Mouse (Mus musculus) thymus, postnatal 0 days (tissue): ENCODE results near the gene Wdr37. TPM values are rescaled to one million over a fixed set of nuclear protein-coding genes. Genes with fewer than 3 reads are reported as not detected.
"Not testable (repeated sequence)": the region's sequence is repeated elsewhere in the genome, so short reads cannot be mapped to it uniquely, and the experiment has no call there.

Experiments used
- DNase-seq: peaks from one replicate; pipeline ENCODE4 v3.0.0-alpha.2; 2015; ENCODE audit warnings: low spot score
- polyA plus RNA-seq: library from polyadenylated mRNA; unstranded; fragments of >200 nt; fragmentation: Nextera tagmentation; extraction: Ambion mirVana; gene quantifications from 2 replicates; pipeline ENCODE4 v1.2.1, GENCODE M21; 2015

The Wdr37 gene
- 26.4 and 28.3 TPM in 2 replicates for polyA plus RNA-seq

DNA sequence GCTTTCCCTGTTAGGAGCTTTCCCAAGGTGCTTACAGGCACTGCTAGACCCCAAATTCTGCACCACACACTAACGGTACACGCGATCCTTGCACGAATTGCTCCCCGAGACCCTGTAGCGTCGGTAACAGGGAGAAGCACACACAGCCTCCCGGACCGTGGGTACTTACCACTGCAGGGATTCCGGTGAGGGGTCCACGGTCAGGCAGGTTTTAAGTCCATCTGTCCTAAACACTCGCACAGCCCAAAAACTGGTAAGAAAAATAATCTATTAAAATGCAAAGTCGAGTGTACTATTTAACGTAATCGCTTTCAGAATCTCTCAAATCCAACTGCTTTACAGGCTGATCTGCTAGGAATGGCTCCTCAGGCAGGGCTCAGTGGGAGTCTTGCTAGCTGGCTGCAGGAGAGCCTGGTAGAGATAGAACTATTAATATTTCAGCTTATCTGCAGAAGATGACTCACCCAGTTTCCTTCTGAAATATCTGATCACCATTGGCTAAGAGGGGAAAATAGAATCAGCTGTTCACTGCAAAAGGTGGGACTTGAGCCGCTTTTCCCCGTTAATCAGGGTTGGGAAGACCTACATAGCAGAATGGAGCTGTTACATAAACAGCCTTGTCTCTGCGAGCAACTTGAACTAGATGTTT is at the start of gene Wdr37:
Gene Wdr37 (minus strand): TSS at position 596 of the 649 bp plus-strand sequence.
- DNase-seq = peak; percentile 11

DNA sequence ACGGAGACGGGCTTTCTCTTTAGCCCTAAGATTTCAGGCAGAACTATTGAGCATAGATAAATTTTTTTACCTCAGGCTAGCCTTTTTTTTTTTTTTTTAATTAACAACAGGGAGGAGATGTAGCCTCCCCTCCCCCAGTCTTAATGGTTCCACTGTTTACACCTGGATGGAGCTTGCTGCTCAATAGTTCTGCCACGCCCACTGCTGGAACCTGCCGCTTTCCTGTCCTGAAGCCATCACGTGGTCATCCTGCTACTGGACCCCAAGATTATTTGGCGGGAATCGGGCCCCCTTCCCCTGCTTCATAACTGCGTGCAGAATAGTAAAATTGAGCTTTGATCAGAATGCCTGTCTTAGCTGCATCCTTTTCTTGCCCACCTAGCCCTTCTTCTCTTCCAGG is 42.2 kb upstream of the Wdr37 start:
- not testable (repeated sequence) for DNase-seq

DNA sequence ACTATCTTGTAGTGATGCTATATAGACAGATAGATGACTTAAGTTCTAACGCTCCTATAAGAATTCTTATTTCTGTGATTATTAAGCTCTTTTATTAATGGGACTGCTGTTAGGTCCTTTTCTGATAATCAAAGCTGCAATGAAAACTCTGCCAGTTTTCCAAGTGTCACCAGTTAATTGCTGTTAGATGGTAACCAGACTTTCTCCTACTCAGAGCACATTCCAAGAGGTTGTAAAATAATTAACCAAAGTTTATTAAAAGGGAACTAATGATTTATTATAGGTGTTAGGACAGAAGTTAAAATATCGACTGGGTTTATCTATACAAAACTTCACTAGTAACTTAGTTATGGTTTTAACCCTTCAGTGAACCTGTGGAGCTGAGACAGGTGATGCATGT is 34.3 kb upstream of the Wdr37 start:
- DNase-seq = not testable (repeated sequence)

DNA sequence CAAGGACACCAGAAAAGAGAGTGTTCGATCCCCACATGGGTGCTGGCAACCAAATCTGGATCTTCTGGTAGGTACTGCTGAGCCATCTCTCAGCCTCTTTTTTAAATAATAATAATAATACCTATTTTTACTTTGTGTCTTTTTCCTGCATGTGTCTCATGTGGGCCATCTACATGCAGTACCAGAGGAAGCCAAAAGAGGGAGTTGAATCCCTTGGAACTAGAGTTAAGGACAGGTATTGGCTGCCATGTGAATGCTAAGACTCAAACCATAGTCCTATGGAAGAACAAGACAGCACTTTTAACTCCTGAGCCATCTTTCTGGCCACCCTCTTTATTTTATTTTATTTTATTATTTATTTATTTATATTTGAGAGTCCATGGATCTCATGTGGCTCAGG is 16.9 kb upstream of the Wdr37 start:
- peak; percentile 56 for DNase-seq

DNA sequence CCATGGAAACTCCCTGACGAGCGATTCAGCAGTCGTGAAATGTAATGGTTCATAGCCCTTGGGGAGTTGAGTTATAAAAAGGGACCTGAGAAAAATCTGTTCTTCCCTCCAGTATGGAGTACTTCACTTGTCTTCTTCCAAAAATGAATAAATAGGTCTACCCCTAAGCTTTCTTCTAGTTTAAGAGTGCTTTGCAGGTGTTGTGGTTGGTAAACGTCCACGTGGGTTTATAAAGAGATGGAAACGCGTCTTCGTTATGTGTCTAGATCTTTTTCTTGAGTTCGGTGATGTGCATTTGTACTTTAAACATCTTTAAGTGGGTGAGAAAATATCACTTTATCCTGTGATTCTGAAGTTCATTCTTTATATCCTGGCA is 14.5 kb upstream of the Wdr37 start:
- no peak for DNase-seq

DNA sequence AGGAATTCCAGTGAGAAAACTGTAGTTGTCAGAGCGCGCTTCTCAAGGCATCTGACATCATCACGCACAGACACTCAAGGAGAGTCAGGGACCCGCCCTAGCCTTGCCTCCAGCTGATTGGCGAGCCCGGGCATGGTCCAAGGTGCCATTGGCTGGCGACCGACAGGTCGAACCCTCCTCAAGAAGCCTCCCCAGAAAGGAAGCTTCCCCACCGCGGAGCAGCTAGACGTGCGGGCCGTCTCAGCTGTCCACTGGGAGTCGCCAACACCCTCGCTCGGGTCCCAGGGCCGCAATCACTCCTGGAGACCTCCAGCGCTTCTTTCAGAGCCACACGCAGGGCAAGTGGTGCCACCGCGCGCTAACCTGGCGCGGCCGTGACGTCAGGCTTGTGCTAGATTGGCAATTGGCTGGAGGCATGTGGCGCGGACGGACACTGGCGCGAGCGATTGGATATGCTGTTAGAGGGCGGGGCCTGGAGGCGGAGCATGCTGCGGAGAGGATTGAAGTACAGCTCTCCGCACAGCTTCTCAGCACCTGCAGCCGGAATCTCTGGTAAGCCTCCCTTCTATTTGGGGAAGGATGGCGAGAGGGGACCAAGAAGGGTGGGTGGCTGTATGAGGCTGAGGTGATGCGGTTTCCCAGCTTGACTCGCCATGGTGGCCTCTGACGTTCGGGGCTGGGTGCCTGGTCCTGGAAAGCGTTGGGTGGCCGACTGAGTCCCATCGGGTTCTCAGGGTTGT is 13.9 kb upstream of the Wdr37 start, which contains the start of gene Idi1:
Gene Idi1 (plus strand): TSS at position 57 of the 740 bp plus-strand sequence.
- peak; percentile 98 for DNase-seq

DNA sequence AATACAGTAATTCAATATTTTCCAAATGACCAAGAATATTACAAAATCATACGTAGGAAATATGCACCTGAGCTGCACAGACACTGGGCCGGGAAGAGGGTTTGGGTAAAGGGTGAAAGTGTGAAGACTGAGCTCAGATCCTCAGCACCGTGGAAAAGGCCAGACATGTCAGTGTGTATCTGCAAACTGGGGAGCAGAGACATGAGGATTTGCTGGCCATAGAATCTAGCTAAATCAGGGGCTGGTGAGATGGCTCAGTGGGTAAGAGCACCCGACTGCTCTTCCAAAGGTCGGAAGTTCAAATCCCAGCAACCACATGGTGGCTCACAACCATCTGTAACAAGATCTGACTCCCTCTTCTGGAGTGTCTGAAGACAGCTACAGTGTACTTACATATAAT is 12.2 kb upstream of the Wdr37 start:
- not testable (repeated sequence) for DNase-seq

DNA sequence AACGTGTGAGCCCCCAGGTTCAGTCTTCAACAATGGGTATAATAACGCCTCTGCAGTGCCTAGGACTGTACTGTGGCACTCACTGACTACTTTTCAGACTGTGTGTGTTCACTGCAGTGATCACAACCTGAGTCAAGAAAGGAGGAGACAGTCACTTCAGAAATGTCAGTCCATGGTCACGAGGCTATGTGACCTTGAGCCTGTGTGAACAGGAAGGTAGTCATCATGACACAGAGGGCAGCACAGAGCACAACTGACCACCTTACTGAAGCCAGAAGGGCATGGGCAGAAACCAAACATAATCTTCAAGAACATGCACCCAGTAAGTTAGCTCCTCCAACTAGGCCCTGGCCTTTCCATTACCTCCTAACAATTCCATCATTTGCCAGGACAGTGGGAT is 9.9 kb upstream of the Wdr37 start:
- no peak for DNase-seq

DNA sequence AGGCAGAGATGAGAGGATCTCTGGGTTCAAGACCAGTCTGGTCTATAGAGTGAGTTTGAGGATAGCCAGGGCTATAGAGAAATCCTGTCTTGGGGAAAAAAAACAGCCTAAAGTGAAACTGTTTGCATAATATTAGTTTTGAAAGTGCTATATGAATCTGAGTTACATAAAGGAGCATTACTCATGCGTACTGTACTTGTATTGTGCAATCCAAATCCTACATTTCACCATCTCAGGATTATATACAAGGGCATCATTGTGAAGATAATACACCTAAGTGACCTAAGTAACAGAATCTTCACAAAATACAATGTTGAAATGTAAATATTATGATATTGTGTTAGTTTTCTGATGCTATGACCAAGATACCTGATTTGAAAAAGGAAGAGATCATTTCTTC is 2.1 kb upstream of the Wdr37 start:
- no peak for DNase-seq

DNA sequence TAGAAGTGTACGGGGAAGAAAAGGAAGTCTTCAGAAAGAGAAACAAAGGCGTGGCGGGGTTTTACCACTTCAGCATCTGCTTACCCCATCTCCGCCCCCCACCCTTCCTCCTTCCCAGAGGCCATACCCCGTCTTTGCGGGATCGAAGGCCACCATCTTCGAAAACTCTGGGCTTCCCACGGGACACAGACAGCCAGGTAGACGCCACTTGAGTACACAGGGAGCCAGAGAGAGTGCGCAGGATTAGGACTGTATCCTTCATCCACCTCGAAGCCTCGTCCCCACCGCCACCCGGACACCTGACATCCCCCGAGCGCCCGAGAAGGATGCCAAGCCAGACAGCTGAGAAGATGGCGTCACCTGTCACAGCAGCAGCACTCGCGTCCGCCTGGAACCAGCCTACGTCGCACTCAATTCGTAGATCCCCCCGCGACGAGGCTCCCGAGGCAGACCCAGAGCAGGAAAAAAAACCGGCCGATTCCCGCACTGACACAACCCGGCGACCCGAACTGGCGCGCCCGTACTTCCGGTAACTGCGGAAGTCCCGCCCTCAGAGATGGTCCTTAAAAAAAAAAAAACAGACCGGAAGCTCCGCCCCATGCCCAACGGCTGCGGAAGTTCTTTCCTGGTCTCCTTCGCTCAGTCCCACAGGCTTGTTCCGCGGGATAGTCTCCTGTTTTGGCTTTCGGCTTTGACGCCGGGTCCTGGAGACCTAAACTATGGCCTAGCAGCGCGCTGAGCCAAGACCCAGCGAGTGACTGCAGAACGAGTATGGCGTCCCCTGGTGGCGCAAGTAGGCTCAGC is 997 bp downstream of the Wdr37 start:
- DNase-seq = peak; percentile 91

DNA sequence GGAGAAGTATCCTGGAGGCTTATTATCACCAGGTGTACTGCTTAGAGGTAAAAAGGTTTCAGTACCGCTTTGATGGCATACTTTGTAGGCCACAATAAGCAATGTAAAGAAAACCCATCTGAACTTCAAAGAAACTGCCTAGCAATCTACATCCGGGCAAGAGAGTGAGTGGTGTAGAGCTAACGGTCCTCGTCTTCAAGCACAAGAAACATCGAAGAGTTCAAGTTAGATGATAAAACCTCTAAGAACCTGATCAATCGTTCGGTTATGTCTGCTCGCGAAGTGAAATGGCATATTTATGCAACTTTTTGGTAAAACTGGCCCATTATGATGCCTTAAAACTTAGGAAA is 1.6 kb downstream of the Wdr37 start:
- DNase-seq = peak; percentile 77

DNA sequence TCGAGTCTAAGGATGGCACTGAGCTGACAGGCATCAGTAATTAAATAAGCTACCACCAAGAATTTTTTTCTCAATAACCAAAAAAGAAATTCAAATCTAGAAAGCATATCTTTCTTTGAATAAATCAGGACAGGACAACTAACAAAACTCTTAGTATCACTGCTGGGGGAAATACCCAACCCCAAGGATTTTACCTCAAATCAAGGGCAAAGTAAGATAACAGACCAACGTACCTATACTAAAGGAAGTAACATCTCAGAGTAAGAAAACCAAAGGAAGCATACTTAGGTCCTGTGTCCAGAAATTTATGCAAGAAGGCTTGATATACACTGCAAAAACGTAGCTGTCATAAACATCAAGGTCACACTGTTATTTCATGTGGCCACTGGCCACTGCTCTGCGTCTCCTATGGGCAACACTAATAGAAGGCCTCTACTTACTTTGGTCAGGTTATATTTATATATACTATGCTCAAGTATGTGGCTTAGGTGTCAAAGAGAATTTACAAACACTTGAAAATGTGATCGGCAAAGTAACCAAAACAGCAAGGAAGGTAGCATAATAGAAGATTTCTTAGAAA is 2.0 kb downstream of the Wdr37 start:
- DNase-seq = no peak

DNA sequence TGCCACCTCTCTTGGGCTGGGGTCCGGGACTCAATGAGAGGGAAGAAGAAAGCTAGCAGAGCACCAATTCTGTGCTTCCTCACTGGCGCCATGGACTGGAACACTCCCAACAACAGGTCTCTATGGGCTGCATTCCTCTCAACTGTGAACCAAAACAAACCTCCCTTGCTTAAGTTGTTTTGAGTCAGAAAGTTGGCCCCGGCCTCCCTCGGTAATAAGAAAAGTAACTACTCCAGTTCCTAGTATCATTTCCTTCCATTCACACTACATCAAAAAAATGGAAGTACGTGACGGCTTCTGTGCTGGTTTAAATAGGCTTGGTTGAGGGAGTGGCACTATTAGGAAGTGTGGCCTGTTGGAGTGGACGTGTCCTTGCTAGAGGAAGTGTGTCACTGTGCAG is 5.1 kb downstream of the Wdr37 start:
- no peak for DNase-seq

DNA sequence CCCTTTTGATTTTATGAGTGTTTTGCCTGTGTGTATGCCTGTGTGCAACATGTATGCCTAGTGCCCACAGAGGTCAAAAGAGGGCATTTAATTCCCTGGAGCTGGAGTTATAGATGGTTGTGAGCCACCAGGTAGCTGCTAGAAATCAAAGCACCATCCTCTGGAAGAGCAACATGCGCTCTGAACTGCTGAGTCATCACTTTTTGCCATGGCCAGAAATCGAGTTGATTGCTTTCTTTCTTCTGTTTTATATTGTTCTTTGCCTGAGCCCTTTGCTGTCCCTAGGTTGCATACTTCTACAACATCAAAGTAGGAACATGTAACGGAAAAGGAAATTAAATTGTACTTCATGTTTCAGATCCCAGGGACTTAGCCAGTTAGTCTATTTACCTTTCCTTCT is 6.7 kb downstream of the Wdr37 start:
- no peak for DNase-seq

DNA sequence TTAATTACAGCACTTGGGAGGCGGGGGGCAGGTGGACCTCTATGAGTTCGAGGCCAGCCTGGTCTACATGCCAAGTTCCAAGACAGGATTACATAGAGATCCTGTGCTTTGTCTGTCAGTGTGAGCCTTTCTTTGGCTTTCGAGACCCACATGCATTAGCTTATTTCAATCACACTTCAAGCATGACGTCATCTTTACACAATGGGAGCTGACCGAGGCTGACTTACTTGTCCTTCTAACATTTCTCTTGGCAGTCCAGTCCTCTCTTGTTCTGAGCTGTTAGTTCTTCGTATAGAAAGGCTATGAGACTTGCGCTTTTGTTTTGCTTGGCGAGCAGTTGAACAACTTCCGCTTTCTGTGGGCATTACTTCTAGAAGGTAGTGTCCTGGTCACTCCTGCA is 10.8 kb downstream of the Wdr37 start:
- DNase-seq = no peak

DNA sequence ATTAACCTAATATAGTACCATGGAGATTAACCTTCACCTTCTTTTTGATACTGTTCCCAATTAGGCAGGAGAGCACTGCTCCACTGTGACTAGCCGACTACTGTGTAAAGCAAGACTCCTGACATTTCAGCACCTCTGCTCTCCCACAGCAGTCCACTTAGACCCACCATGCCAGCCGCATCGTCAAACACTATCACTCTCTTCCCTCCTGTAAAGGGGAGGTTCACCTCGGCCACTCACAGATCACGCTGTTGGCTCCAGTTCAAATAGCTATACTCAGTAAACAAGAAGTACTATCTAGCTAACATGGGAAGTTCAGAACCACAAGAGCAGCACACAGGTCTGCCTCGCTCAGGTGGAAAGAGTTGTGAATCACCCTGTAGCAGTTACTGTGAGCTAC is 13.3 kb downstream of the Wdr37 start:
- DNase-seq = no peak

DNA sequence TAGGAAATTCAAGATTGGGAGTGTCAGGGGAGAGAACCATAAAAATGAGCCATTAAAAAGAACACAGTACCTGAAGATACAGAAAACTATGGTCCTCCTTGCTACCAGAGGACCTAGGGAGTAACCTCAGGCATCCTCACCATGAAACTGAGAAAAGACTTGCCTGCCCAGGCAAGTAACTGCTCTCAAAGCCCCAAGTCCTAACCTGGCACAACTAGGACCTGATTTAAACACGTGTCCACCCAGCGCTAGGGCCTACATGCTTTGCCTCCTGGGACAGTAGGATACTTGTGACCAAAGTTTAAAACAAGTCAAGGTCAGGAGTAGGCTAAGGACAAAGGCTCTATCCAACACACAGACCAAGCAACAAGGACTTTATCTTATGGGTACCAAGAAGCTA is 16.9 kb downstream of the Wdr37 start:
- no peak for DNase-seq

DNA sequence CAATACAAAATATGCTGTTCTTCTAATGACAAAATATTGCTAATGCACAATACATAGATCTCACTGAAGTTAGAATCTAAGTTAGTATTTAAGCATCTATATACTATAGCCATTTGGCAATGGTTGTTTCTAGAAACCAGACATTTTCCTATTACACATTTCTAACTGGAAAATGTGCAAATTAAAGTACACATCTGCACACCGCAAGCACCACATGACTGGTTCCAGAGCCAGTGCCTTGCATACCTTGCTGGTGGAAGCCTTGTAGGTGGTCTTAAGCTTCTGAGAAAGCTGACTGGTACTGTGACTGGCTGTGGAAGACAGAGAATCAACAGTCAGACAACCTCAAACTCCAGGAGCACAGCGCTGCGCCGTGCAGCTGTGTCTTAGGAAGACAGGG is 18.3 kb downstream of the Wdr37 start:
- DNase-seq = no peak

DNA sequence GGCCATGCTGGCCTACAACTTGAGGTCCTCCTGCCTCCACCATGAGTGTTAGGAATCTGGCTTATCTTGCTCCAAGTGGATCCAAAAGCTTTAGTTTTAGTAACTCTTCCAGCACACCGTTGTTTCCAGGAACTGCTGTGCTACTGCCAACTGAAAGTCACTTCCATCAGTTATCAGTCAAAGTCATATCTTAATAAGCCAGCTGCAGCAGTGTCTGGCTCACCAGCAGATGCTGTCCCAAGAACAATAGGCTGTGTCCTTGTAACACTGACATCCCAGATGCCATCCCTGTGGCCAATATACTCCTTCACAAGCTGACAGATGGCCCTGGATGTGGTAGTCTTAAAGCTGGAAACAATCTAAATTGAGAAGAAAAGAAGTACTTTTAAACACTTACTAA is 22.4 kb downstream of the Wdr37 start:
- no peak for DNase-seq

DNA sequence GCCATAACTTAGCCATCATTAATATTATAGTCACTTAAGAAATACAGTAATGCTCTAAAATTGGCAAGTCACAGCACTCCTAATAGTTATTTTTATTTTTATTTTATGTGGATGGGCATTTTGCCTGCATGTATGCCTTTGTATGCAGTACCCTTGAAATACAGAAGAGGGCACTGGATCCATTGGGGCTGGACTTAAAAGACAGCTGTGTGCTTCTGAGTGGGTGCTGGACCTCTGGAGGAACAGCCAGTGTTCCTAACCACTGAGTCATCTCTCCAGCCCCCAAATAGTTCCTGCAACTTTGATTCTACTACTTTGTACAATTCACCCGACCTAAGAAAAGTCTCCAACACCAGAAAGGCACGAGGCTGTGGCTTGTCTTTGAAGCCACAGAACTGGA is 24.0 kb downstream of the Wdr37 start:
- peak; percentile 48 for DNase-seq

DNA sequence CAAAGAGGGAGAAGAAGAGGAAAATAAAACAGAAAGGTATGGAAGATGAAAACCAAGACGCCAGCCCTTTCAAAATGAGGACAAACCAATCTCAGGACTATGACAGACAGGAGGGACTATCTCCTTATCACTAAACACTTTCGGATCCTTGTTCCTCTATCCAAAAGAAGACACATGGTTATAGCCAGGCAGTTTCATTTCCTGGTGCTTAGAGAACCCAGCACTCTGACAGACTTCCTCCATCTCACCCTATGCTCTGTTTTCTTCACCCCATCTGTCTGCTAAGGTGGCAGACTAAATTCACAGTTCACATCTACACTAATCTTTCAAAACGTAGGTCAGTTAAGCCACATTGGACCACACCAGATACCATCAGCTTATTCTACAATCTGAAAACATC is 29.4 kb downstream of the Wdr37 start:
- DNase-seq = no peak

DNA sequence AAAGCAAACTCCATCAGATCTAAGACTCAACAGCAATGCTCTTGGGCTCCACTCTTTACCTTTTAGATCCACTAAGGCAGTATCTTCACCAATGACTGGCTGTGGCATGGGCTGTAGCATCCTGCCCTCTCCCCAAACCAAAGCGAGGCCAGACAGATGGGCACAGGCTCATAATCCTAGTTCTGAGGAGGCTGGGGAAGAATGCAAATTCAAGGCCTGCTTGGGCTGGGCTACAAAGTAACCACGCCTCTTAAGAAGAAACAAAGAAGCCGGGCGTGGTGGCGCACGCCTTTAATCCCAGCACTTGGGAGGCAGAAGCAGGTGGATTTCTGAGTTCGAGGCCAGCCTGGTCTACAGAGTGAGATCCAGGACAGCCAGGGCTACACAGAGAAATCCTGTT is 29.9 kb downstream of the Wdr37 start:
- not testable (repeated sequence) for DNase-seq
